Mouse (Mus musculus) embryonic facial prominence, embryonic 14.5 days (tissue): Measurements from ENCODE around the gene Stoml1. TPM values are rescaled to one million over a fixed set of nuclear protein-coding genes. Genes with fewer than 3 reads are reported as not detected.

Experiments used
- ATAC-seq: fragments of 200-750 bp; cut with Nextera tagmentation; 2 replicates; pipeline ENCODE4 v1.8.0; 2017; ENCODE audit warnings: low read depth, moderate number of reproducible peaks, moderate TSS enrichment
- DNase-seq: peaks from one replicate; pipeline ENCODE4 v3.0.0-alpha.2; 2015; ENCODE audit warnings: low spot score
- H3K27ac ChIP-seq: fragments of 300-500 bp; sonication (generic); replicated peaks from 2 replicates; pipeline ENCODE4 v1.5.1; 2014; ENCODE audit warnings: low read depth, mild to moderate bottlenecking, low read length, moderate library complexity
- H3K27me3 ChIP-seq: fragments of 300-500 bp; sonication (generic); replicated peaks from 2 replicates; pipeline ENCODE4 v1.6.1; 2014; ENCODE audit warnings: low read length; ENCODE audit not compliant: control insufficient read depth, insufficient read depth
- H3K36me3 ChIP-seq: fragments of 300-500 bp; sonication (generic); 2 replicates; pipeline ENCODE4 v1.6.1; 2014; ENCODE audit warnings: low read length, mixed read lengths; ENCODE audit not compliant: control insufficient read depth, insufficient read depth
- H3K4me1 ChIP-seq: fragments of 300-500 bp; sonication (generic); 2 replicates; pipeline ENCODE4 v1.6.1; 2014; ENCODE audit warnings: antibody characterized with exemption, low read length; ENCODE audit not compliant: control insufficient read depth, insufficient read depth
- H3K4me2 ChIP-seq: fragments of 300-500 bp; sonication (generic); 2 replicates; pipeline ENCODE4 v1.6.1; 2014; ENCODE audit warnings: low read depth, mild to moderate bottlenecking, low read length, moderate library complexity, mixed read lengths
- H3K4me3 ChIP-seq: fragments of 300-500 bp; sonication (generic); 2 replicates; pipeline ENCODE4 v1.5.1; 2014; ENCODE audit warnings: low read depth, mild to moderate bottlenecking, low read length
- H3K9ac ChIP-seq: fragments of 300-500 bp; sonication (generic); 2 replicates; pipeline ENCODE4 v1.6.1; 2014; ENCODE audit warnings: low read depth, mild to moderate bottlenecking, low read length, moderate library complexity, mixed read lengths
- H3K9me3 ChIP-seq: fragments of 300-500 bp; sonication (generic); 2 replicates; pipeline ENCODE4 v1.6.1; 2016; ENCODE audit warnings: low read length; ENCODE audit not compliant: control insufficient read depth
- WGBS: fragments of 180-500 bp; shearing (Covaris S2); extraction: QIAGEN DNeasy Blood & Tissue Kit; methylation state at CpG from one replicate; pipeline ENCODE4 v1.1.7; 2014; 5-methylcytosine and 5-hydroxymethylcytosine counted together
- microRNA-seq: library from miRNA; unstranded; fragments of <30 nt; microRNA quantifications from one replicate; pipeline ENCODE4, GENCODE M21; 2016; ENCODE audit warnings: borderline number of aligned reads
- polyA plus RNA-seq: library from polyadenylated mRNA; unstranded; fragments of >200 nt; fragmentation: Nextera tagmentation; extraction: Ambion mirVana; gene quantifications from 2 replicates; pipeline ENCODE4 v1.2.1, GENCODE M21; 2014

The Stoml1 gene
- polyA plus RNA-seq, 1 experiment from 2014 or later: 25.0 TPM

GRCm38 (mm10) chr9:58310043-58310660 is 57.2 kb downstream of the Stoml1 start:
- Histone ChIP-seq H3K36me3 (no peaks in the 10 kb centered on the region), H3K4me3 (peak overlapping the region; percentile 17), H3K9me3 (no peaks in the 10 kb centered on the region), H3K4me2 (peak overlapping the region; percentile 84), H3K27ac (no peak overlapping the region), H3K4me1 (peaks cover 66% of the 10 kb centered on the region), H3K27me3 (no peaks in the 10 kb centered on the region; the same call in 1 of the 2 replicates), H3K9ac (no peak overlapping the region)
- 67% methylated on average over 14 of the region's 14 CpGs for WGBS
- no peak for DNase-seq
- ATAC-seq: no peak

DNA sequence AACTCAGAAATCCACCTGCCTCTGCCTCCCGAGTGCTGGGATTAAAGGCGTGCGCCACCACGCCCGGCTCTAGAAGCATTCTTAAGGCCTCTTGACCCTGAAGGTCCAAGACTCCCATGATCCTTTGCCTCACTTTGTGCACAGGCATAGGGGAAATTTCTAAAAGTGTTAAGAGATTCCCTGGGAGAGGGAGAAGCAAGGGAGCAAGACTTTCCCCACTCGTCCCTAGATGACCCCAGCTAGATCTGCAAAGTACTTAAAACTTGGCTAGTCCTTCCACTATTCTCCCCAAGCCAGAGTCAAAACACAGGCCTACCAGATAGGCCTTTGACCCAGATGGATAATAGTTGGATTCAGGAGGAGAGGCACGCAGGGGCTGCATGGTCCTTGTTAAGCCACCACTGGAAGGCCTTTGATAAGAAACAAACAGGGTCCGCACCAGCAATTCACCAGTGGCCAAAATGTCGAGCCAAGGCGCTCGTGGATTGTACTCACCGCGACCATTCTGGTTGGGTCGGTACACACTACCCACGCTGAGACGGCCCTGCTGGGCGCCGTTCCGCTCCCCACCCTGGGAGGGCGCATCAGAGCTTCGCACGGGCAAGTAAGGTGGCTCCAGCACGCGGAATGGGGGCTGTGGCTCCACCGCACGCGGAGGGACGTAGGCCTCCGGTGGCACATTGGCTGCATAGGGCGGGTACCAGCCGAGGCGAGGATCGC is 58.4 kb downstream of the Stoml1 start:
- Histone ChIP-seq H3K27me3 (no peaks in the 10 kb centered on the region; the same call in 1 of the 2 replicates), H3K4me3 (peak overlapping the region; percentile 61), H3K9ac (peak overlapping the region; percentile 74), H3K9me3 (no peaks in the 10 kb centered on the region), H3K4me1 (peaks cover 66% of the 10 kb centered on the region), H3K27ac (no peak overlapping the region), H3K36me3 (no peaks in the 10 kb centered on the region), H3K4me2 (peak overlapping the region; percentile 84)
- DNase-seq: no peak
- ATAC-seq: no peak
- 60% methylated on average over 23 of the region's 33 CpGs for WGBS

Small RNA genes lying within 50 kb of the gene (microRNA-seq; reads per million reads assigned to microRNA genes)
- not detected for gene Mir6385

Other genes with a start within 250 kb of the Stoml1 start
- gene Cyp11a1, start 246.8 kb upstream of the Stoml1 start, polyA plus RNA-seq: 5.9 and 7.0 TPM in 2 replicates
- 10.5 and 16.1 TPM in 2 replicates for gene Stra6, start 189.4 kb upstream of the Stoml1 start, polyA plus RNA-seq
- gene Ccdc33, start 134.3 kb upstream of the Stoml1 start, polyA plus RNA-seq: 0.25 and 0.54 TPM in 2 replicates
- 118 and 137 TPM in 2 replicates for gene Islr, start 48.9 kb upstream of the Stoml1 start, polyA plus RNA-seq
- gene Islr2, start 48.8 kb upstream of the Stoml1 start, polyA plus RNA-seq: 2.5 and 3.1 TPM in 2 replicates
- 14.6 and 15.3 TPM in 2 replicates for gene Pml, start 3.4 kb upstream of the Stoml1 start, polyA plus RNA-seq
- gene Loxl1, start 60.0 kb downstream of the Stoml1 start, polyA plus RNA-seq: 68.7 and 74.1 TPM in 2 replicates
- 0.13 TPM in 1 of 2 replicates, not detected in the other for gene Tbc1d21, start 117.3 kb downstream of the Stoml1 start, polyA plus RNA-seq
- gene Insyn1, start 235.4 kb downstream of the Stoml1 start, polyA plus RNA-seq: 4.9 and 5.0 TPM in 2 replicates